Mouse (Mus musculus) lung, postnatal 0 days (tissue): Measurements from ENCODE around the gene Mbtps1.

Experiments used
- CTCF ChIP-seq: IDR thresholded peaks from 2 replicates; pipeline ENCODE4 v1.5.1; 2016; ENCODE audit warnings: antibody characterized with exemption, mild to moderate bottlenecking
- EP300 ChIP-seq: IDR thresholded peaks from 2 replicates; pipeline ENCODE4 v1.6.1; 2016; ENCODE audit warnings: antibody characterized with exemption, mild to moderate bottlenecking, control low read depth

DNA sequence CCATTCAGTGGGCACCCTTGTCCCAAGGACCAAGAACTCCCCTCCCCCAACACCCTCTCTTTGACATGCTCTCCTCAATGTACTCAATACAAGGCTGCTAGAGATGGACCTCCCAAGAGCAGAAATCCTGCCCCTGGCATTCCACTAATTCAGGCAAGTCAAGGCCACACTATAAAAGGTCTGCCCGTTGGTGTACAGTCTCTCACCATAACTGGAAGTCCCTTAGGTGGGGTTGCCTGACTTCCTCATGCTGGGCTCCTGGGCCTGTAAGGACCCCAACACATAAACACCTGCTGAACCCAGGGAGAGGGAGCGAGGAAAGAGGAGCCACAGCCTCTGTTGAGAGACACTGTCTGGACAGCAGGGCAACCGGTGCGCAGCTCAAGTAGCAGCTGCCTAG, 45.2 kb upstream of the Mbtps1 start:
- TF ChIP-seq CTCF (no peak), EP300 (no peak)
